Mouse (Mus musculus) lung, postnatal 0 days (tissue): ENCODE results near the gene Phex. TPM values are rescaled to one million over a fixed set of nuclear protein-coding genes. Genes with fewer than 3 reads are reported as not detected.

Source experiments
- ATAC-seq: fragments of 200-750 bp; cut with Nextera tagmentation; 2 replicates; pipeline ENCODE4 v1.8.0; 2017; ENCODE audit warnings: moderate library complexity
- DNase-seq: peaks from one replicate; pipeline ENCODE4 v3.0.0-alpha.2; 2016; ENCODE audit warnings: low spot score
- H3K27ac ChIP-seq: fragments of 300-500 bp; sonication (generic); 2 replicates; pipeline ENCODE4 v1.5.1; 2014; ENCODE audit warnings: antibody characterized with exemption, mild to moderate bottlenecking, low read length, mixed read lengths
- H3K27me3 ChIP-seq: fragments of 300-500 bp; sonication (generic); replicated peaks from 2 replicates; pipeline ENCODE4 v1.6.1; 2014; ENCODE audit warnings: low read length, mixed read lengths; ENCODE audit not compliant: insufficient read depth
- H3K36me3 ChIP-seq: fragments of 300-500 bp; sonication (generic); 2 replicates; pipeline ENCODE4 v1.6.1; 2014; ENCODE audit warnings: low read length, mixed read lengths; ENCODE audit not compliant: insufficient read depth
- H3K4me1 ChIP-seq: fragments of 300-500 bp; sonication (generic); 2 replicates; pipeline ENCODE4 v1.6.1; 2014; ENCODE audit warnings: antibody characterized with exemption, low read depth, low read length, mixed read lengths; ENCODE audit not compliant: insufficient read depth
- H3K4me2 ChIP-seq: fragments of 300-500 bp; sonication (generic); replicated peaks from 2 replicates; pipeline ENCODE4 v1.6.1; 2014; ENCODE audit warnings: low read depth, mild to moderate bottlenecking, low read length, moderate library complexity, mixed read lengths
- H3K4me3 ChIP-seq: fragments of 300-500 bp; sonication (generic); 2 replicates; pipeline ENCODE4 v1.5.1; 2014; ENCODE audit warnings: low read depth, low read length
- H3K9ac ChIP-seq: fragments of 300-500 bp; sonication (generic); replicated peaks from 2 replicates; pipeline ENCODE4 v1.6.1; 2014; ENCODE audit warnings: low read depth, mild to moderate bottlenecking
- H3K9me3 ChIP-seq: fragments of 300-500 bp; sonication (generic); 2 replicates; pipeline ENCODE4 v1.6.1; 2016; ENCODE audit warnings: low read length, mixed read lengths
- CTCF ChIP-seq: IDR thresholded peaks from 2 replicates; pipeline ENCODE4 v1.5.1; 2016; ENCODE audit warnings: antibody characterized with exemption, mild to moderate bottlenecking
- EP300 ChIP-seq: IDR thresholded peaks from 2 replicates; pipeline ENCODE4 v1.6.1; 2016; ENCODE audit warnings: antibody characterized with exemption, mild to moderate bottlenecking, control low read depth
- WGBS: fragments of 180-500 bp; shearing (Covaris S2); extraction: QIAGEN DNeasy Blood & Tissue Kit; methylation state at CpG from one replicate; pipeline ENCODE4 v1.1.7; 2014; 5-methylcytosine and 5-hydroxymethylcytosine counted together
- polyA plus RNA-seq: library from polyadenylated mRNA; unstranded; fragments of >200 nt; fragmentation: Nextera tagmentation; extraction: Ambion mirVana; gene quantifications from 2 replicates; pipeline ENCODE4 v1.2.1, GENCODE M21; 2015

Gene Phex
- polyA plus RNA-seq, 1 experiment from 2014 or later, result 4.0 TPM

- Histone ChIP-seq H3K27ac (no peak overlapping the region), H3K9ac (no peak overlapping the region), H3K27me3 (no peaks in the 10 kb centered on the region), H3K9me3 (no peaks in the 10 kb centered on the region), H3K4me2 (no peak overlapping the region), H3K36me3 (no peaks in the 10 kb centered on the region), H3K4me3 (no peak overlapping the region), H3K4me1 (no peaks in the 10 kb centered on the region)
- 57% methylated on average over 6 of the region's 6 CpGs for WGBS
- TF ChIP-seq CTCF (no peak), EP300 (no peak)
- ATAC-seq (no peak), DNase-seq (peak; percentile 15)
These were observed 10.2 kb downstream of the Phex start for GRCm38 (mm10) chrX:157404919-157405318.

GRCm38 (mm10) chrX:157391241-157391640, 23.9 kb downstream of the Phex start:
- Histone ChIP-seq H3K36me3 (no peaks in the 10 kb centered on the region), H3K4me2 (no peak overlapping the region), H3K27ac (no peak overlapping the region), H3K9me3 (no peaks in the 10 kb centered on the region), H3K4me3 (no peak overlapping the region), H3K27me3 (no peaks in the 10 kb centered on the region), H3K4me1 (no peaks in the 10 kb centered on the region), H3K9ac (no peak overlapping the region)
- no peak for ATAC-seq
- WGBS, result 36% methylated on average over 2 of the region's 2 CpGs
- TF ChIP-seq EP300 (no peak), CTCF (no peak)
- DNase-seq, result no peak

- no peak overlapping the region for H3K4me2 ChIP-seq
- H3K27ac ChIP-seq, result no peak overlapping the region
- H3K36me3 ChIP-seq, result no peaks in the 10 kb centered on the region
- DNase-seq (no peak), ATAC-seq (no peak)
- H3K4me3 ChIP-seq, result no peak overlapping the region
- H3K9ac ChIP-seq, result no peak overlapping the region
- TF ChIP-seq CTCF (no peak), EP300 (no peak)
- H3K9me3 ChIP-seq, result no peaks in the 10 kb centered on the region
- H3K27me3 ChIP-seq, result no peaks in the 10 kb centered on the region
- no peaks in the 10 kb centered on the region for H3K4me1 ChIP-seq
- 65% methylated on average over 6 of the region's 6 CpGs for WGBS
These were observed 25.0 kb downstream of the Phex start for GRCm38 (mm10) chrX:157390102-157390501.

GRCm38 (mm10) chrX:157388419-157388818, 26.7 kb downstream of the Phex start:
- DNase-seq (no peak), ATAC-seq (no peak)
- Histone ChIP-seq H3K27ac (no peak overlapping the region), H3K9me3 (no peaks in the 10 kb centered on the region), H3K9ac (no peak overlapping the region), H3K27me3 (no peaks in the 10 kb centered on the region), H3K4me2 (no peak overlapping the region), H3K4me3 (no peak overlapping the region), H3K4me1 (no peaks in the 10 kb centered on the region), H3K36me3 (no peaks in the 10 kb centered on the region)
- 86% methylated on average over 3 of the region's 3 CpGs for WGBS
- TF ChIP-seq CTCF (no peak), EP300 (no peak)

- no peak for TF ChIP-seq CTCF
- TF ChIP-seq EP300, result no peak
- H3K27me3 ChIP-seq, result no peaks in the 10 kb centered on the region
These were observed 28.1 kb downstream of the Phex start for GRCm38 (mm10) chrX:157387025-157387424.

GRCm38 (mm10) chrX:157378822-157379221, 36.3 kb downstream of the Phex start:
- 57% methylated on average over 10 of the region's 10 CpGs for WGBS

More at GRCm38 (mm10) chrX:157387025-157387424, 28.1 kb downstream of the Phex start:
- Histone ChIP-seq H3K9me3 (no peaks in the 10 kb centered on the region), H3K4me2 (no peak overlapping the region), H3K36me3 (no peaks in the 10 kb centered on the region), H3K27ac (no peak overlapping the region), H3K9ac (no peak overlapping the region), H3K4me3 (no peak overlapping the region), H3K4me1 (no peaks in the 10 kb centered on the region)
- no peak for DNase-seq
- WGBS, result 74% methylated on average over 5 of the region's 5 CpGs
- no peak for ATAC-seq

GRCm38 (mm10) chrX:157377456-157377855, 37.7 kb downstream of the Phex start:
- DNase-seq (no peak), ATAC-seq (no peak)
- Histone ChIP-seq H3K9me3 (no peaks in the 10 kb centered on the region), H3K4me2 (no peak overlapping the region), H3K27ac (no peak overlapping the region), H3K4me3 (no peak overlapping the region), H3K36me3 (no peaks in the 10 kb centered on the region), H3K4me1 (no peaks in the 10 kb centered on the region), H3K27me3 (no peaks in the 10 kb centered on the region), H3K9ac (no peak overlapping the region)
- 44% methylated on average over 1 of the region's 1 CpGs for WGBS
- TF ChIP-seq CTCF (no peak), EP300 (no peak)

More at GRCm38 (mm10) chrX:157378822-157379221, 36.3 kb downstream of the Phex start:
- no peak overlapping the region for H3K27ac ChIP-seq
- no peaks in the 10 kb centered on the region for H3K9me3 ChIP-seq
- H3K4me3 ChIP-seq, result no peak overlapping the region
- TF ChIP-seq EP300, result no peak
- TF ChIP-seq CTCF, result peak; percentile 45; the same call in 1 of the 2 replicates
- no peaks in the 10 kb centered on the region for H3K4me1 ChIP-seq
- H3K4me2 ChIP-seq, result no peak overlapping the region
- H3K9ac ChIP-seq, result no peak overlapping the region
- no peak for ATAC-seq
- no peaks in the 10 kb centered on the region for H3K36me3 ChIP-seq
- no peaks in the 10 kb centered on the region for H3K27me3 ChIP-seq
- DNase-seq, result no peak
